Mouse (Mus musculus): ENCODE data around the gene Zfp618. TPM values are rescaled to one million over a fixed set of nuclear protein-coding genes. Genes with fewer than 3 reads are reported as not detected.

The Zfp618 gene
- 1.3 TPM in 2 replicates for polyA plus RNA-seq (2012; rRNA removed; ENCODE audit: low replicate concordance)

DNA sequence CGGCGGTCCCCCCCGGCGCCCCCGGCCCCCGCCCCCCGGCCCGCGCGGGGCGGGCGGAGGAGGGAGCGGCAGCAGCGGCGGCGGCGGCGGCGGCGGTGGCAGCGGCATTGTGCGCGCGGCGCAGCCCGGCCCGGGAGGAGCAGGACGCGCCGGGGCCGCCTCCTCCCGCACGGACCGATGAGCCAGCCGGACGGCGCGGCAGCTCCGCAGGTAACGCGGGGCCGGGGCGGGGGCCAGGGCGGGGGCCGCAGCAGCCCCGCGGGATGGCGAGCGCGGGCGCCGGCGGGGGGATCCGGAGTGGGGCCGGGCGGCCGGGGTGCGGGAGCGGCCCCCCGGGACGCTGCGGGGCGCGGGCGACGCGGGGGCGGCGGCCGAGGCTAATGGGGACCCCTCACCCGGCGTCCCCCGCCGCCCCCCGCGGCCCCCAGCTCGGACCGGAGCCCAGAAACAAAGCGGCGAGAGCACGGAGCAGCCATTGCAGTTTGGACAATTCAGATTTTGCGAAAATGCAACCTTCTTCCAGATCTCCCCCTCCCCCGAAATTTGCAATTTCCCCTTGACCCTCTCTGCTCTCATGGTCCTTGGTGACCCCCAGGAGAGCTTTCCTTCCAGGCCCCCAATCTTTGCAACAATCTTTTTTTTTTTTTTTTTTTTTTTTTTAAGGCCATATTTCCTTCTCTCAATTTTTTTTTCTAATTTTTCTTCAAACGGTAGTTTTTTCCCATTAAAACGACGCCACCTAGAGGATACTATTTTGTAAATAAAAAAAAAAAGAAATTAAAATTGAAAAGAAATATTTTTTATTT lies at the start of gene Zfp618:
Gene Zfp618, plus strand, starts transcription at position 77 of the 806 bp plus-strand sequence.

DNA sequence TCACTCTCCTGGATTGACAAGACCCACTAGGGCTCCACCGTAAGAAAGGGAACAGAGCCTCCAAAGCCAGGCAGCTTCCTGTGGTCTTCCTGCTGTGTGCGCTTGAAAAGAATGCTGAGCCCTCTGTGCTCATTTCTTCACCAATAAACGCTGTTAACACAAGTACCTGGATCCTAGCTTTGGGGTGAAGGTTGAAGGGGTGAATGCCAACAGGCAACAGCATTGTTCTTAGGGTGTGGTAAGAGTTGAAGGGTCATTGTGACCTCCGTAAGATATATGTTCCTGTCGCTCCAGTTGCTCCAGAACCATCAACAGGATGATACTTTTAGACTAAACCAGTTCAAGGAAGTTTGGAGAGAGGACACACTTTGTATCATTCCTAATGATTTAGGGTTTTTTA lies 189.3 kb downstream of the Zfp618 start, which contains the start of gene Ambp:
Gene Ambp, minus strand, starts transcription at position 101 of the 400 bp plus-strand sequence.

GRCm38 (mm10) chr4:63171969-63172685 lies 206.8 kb downstream of the Zfp618 start, which contains the start of gene Kif12:
Gene Kif12 (minus strand): TSS chr4:63172131.

Other genes with a start within 250 kb of the Zfp618 start
- 4.5 TPM in 1 of 2 replicates, not detected in the other for gene Ambp, start 189.2 kb downstream of the Zfp618 start, polyA plus RNA-seq (2012; rRNA removed; ENCODE audit: low replicate concordance)
- 0.10 TPM in 1 of 2 replicates, not detected in the other for gene Kif12, start 206.6 kb downstream of the Zfp618 start, polyA plus RNA-seq (2012; rRNA removed; ENCODE audit: low replicate concordance)
- gene Col27a1, start 248.4 kb downstream of the Zfp618 start, polyA plus RNA-seq (2012; rRNA removed; ENCODE audit: low replicate concordance): 10.4 and 15.2 TPM in 2 replicates